Mouse (Mus musculus) olfactory bulb, adult 2 months (tissue): ENCODE data around the gene Wasf2. TPM values are rescaled to one million over a fixed set of nuclear protein-coding genes. Genes with fewer than 3 reads are reported as not detected.
"Not testable (repeated sequence)": the region's sequence is repeated elsewhere in the genome, so short reads cannot be mapped to it uniquely, and the experiment has no call there.

ENCODE experiments used
- H3K27ac ChIP-seq: fragments of 200-500 bp; 2 replicates; pipeline ENCODE4 v1.5.1; 2012; ENCODE audit warnings: low read depth, low read length; ENCODE audit not compliant: insufficient read depth
- H3K4me1 ChIP-seq: fragments of 200-500 bp; 2 replicates; pipeline ENCODE4 v1.6.1; 2012; ENCODE audit warnings: low read length; ENCODE audit not compliant: control insufficient read depth, insufficient read depth
- H3K4me3 ChIP-seq: fragments of 200-500 bp; 2 replicates; pipeline ENCODE4 v1.5.1; 2012; ENCODE audit warnings: mild to moderate bottlenecking, low read depth, low read length, moderate library complexity; ENCODE audit not compliant: insufficient read depth
- CTCF ChIP-seq: fragments of 200-500 bp; IDR thresholded peaks from 2 replicates; pipeline ENCODE4 v1.5.1; 2012; ENCODE audit warnings: low read depth, mild to moderate bottlenecking, low read length, moderate library complexity; ENCODE audit not compliant: insufficient read depth
- POLR2A ChIP-seq: fragments of 200-500 bp; IDR thresholded peaks from 2 replicates; pipeline ENCODE4 v1.6.1; 2012; ENCODE audit warnings: mild to moderate bottlenecking, low read depth, low read length, moderate library complexity; ENCODE audit not compliant: insufficient read depth
- WGBS: fragments of 180-500 bp; shearing (Covaris S2); methylation state at CpG from one replicate; pipeline ENCODE4 v1.1.7; 2018; 5-methylcytosine and 5-hydroxymethylcytosine counted together
- polyA plus RNA-seq: library from polyadenylated mRNA; stranded (reverse); fragments of >200 nt; gene quantifications from 2 replicates; pipeline ENCODE4 v1.2.4, GENCODE M21; 2012; ENCODE audit warnings: low replicate concordance; ENCODE audit not compliant: missing spikeins, insufficient read depth, insufficient read length

Wasf2 gene
- polyA plus RNA-seq, 1 experiment: not detected

DNA sequence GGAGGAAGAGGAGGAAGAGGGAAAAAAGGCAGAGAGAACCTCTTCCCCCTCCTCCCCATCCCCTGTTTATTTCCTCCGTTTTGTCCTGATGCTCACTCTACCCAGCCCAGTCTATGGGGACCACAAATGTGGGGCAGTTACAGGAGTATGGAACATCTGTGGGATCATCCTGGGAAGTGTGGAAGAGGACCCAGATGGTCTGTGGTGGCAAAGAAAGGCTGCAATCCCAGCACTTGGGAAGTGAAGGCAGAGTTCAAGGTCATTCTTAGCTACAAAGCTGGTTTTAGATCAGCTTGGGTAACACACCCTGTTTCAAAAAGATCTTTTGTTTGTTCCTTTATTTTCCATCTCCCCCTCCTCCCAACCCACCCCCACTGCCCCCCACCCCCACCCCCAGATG is 36.0 kb upstream of the Wasf2 start:
- no peak overlapping the region for H3K4me3 ChIP-seq
- H3K4me1 ChIP-seq: peaks cover 52% of the 10 kb centered on the region
- 50% methylated on average over 1 of the region's 1 CpGs for whole genome bisulfite sequencing
- H3K27ac ChIP-seq: peak overlapping the region; percentile 76; the same call in 1 of the 2 replicates
- TF ChIP-seq CTCF (no peak), POLR2A (no peak)

DNA sequence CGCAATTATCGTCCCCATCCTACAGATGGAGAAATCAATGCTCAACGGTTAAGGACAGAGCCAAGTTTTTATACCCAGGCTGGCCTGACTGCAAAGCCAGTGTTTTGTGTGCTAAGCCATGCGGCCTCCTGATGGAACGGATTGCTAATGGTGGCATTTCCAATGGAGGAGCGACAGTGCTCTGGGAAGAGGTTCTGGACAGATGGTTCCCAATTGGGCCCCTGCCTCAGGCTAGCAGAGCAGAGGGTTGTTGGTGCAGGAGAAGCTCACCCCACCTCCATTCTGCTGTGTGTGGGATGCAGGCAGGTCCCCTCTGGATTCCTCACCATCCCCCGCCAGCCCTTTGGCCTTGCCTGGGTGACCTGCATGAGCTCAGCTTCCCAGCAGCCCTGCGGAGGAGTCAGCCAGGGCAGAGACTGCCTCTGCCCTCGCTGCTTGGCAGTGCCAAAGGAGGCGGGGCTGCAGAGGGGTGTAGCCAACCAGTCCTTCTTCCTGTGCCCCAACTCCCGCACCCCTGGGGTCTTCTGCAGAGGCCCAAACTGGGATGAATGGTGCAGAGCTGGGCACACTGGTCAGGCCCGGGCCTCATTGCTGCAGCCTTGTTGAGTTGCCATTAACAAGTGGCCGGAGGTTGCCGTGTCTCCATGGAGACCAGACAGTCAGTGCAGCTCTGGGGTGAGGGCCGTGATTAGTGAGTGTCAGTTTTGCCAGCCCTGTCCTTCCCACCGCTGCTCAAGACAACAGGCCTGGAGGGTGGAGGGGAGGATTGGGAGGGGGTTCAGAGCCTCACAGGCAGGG is 35.2 kb upstream of the Wasf2 start:
- Histone ChIP-seq H3K27ac (peak overlapping the region; percentile 58), H3K4me3 (no peak overlapping the region), H3K4me1 (peaks cover 45% of the 10 kb centered on the region)
- TF ChIP-seq POLR2A: peak; percentile 28; the same call in 1 of the 2 replicates
- no peak for TF ChIP-seq CTCF
- 30% methylated on average over 16 of the region's 16 CpGs for WGBS

DNA sequence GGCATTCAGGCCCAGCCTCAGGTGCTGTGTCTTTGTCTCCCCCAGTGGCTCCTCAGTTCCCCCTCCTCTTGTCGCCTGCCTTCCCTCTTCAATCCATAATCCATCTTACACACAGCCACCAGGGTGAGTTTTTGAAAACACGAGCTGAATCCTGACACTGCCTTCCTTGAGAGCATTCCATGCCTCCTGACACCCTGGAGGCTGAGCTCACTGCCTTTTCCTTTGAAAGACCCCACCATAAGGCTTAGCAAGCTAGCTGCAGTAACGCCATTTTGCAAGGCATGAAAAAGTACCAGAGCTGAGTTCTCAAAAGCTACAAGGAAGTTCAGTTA is 34.6 kb upstream of the Wasf2 start:
- H3K4me3 ChIP-seq: not testable (repeated sequence)
- WGBS: 28% methylated on average over 3 of the region's 3 CpGs
- Histone ChIP-seq H3K27ac (peak overlapping the region; percentile 58), H3K4me1 (peaks cover 39% of the 10 kb centered on the region)

DNA sequence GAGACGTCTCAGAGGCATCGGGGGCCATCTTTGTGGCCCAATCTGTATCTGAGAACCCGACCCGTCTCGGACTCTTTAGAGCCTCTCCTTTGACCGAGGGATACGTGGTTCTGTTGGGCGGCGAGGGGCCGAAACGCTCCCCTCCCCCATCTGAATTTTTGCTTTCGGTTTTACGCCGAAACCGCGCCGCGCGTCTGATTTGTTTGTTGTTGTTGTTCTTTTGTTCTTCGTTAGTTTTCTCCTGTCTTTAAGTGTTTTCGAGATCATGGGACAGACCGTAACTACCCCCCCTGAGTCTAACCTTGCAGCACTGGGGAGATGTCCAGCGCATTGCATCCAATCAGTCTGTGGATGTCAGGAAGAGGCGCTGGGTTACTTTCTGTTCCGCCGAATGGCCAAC is 33.6 kb upstream of the Wasf2 start:
- 0% methylated on average over 16 of the region's 26 CpGs for WGBS
- Histone ChIP-seq H3K4me1 (peaks cover 30% of the 10 kb centered on the region), H3K4me3 (peak overlapping the region; percentile 45)
- not testable (repeated sequence) for H3K27ac ChIP-seq

DNA sequence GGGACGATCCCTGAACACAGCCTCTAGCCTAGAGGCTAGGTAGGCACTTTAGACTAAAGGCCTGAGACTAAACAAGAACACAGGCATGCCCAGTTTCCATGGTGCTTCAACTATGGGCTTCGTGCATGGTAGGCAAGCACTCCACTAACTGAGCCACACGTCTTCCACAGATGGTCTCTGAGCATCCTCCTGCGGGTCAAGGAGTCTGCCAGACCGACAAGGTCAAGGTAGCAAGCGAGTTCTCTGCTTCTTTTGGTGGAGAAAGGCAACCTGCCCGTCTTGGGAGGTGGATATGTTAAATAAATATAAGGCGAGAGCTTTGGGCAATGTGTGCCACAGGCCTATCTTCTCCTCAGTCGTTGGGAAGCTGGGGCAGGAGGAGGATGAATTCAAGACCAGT is 28.6 kb upstream of the Wasf2 start:
- WGBS: 83% methylated on average over 9 of the region's 9 CpGs
- no peak for TF ChIP-seq CTCF
- no peak for TF ChIP-seq POLR2A
- H3K4me3 ChIP-seq: no peak overlapping the region

GRCm38 (mm10) chr4:133103525-133104193 is 26.6 kb upstream of the Wasf2 start:
- H3K4me1 ChIP-seq: peaks cover 23% of the 10 kb centered on the region
- WGBS: 38% methylated on average over 16 of the region's 16 CpGs
- TF ChIP-seq CTCF (no peak), POLR2A (no peak)
- H3K27ac ChIP-seq: no peak overlapping the region
- H3K4me3 ChIP-seq: no peak overlapping the region

More for the DNA sequence above, 28.6 kb upstream of the Wasf2 start:
- Histone ChIP-seq H3K4me1 (peaks cover 13% of the 10 kb centered on the region), H3K27ac (no peak overlapping the region)

DNA sequence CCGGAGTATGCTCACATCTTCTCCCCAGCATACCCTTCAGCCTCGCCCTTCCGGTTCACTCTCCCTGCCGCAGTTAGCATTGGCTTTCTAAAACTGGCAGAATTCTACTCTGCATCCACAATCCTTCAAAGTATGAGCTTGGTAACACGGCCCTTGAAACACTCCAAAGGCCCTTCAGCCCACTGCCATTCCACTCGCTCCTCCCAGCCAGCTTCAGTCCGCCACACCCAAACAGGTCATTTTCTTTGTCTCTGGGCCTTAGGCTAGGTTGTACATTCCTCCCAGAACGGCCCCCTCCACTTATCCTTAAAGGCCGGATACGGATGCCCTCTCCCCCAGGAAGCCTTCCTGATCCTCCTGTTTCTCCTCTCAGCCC is 26.1 kb upstream of the Wasf2 start:
- TF ChIP-seq CTCF (no peak), POLR2A (no peak)
- Histone ChIP-seq H3K4me1 (peaks cover 27% of the 10 kb centered on the region), H3K4me3 (no peak overlapping the region), H3K27ac (no peak overlapping the region)
- 63% methylated on average over 10 of the region's 10 CpGs for WGBS

DNA sequence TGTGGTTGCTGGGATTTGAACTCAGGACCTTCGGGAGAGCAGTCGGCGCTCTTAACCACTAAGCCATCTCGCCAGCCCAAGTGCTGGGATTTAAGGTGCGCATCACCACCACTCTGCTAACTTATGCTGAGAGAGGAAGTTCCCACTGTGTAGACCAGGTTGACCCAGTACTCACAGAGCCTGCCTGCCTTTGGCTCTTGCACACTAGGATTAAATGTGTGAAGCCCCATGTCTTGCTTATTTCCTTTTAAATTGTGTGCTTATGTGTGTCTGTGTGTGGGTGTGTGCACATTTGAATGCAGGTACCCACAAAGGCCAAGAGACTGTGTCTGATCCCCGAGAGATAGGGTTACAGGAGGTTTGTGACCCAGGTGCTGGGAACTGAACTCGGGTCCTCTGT is 23.6 kb upstream of the Wasf2 start:
- no peak overlapping the region for H3K4me3 ChIP-seq
- TF ChIP-seq POLR2A (no peak), CTCF (no peak)
- 98% methylated on average over 7 of the region's 7 CpGs for WGBS
- no peak overlapping the region for H3K27ac ChIP-seq
- peaks cover 26% of the 10 kb centered on the region for H3K4me1 ChIP-seq

DNA sequence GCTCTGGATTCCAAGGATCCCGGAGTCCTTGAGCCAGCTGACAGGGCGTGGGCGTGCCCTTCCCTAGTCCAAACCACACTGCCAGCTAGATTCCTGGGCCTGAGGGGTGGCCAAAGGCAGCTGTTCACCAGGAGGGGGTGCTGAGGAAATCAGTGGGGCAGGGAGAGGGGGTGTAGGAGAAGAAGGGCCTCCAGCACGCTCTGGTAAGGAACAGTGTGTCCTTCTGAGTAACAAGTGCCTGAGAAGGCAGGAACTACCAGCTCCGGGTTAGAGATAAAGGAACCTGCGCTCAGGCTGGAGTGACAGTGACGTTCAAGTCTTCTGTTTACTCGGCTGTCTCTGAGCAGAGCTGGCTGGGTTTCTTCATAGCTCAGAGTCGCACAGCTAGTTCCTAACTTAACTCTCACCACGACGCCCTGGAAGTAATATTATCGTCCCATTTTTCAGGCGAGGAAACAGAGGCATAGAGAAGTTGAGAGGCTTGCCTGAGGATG is 22.5 kb upstream of the Wasf2 start:
- H3K27ac ChIP-seq: peak overlapping the region; percentile 16; the same call in 1 of the 2 replicates
- 63% methylated on average over 13 of the region's 13 CpGs for WGBS
- no peak for TF ChIP-seq CTCF
- TF ChIP-seq POLR2A: no peak
- H3K4me3 ChIP-seq: no peak overlapping the region
- H3K4me1 ChIP-seq: peaks cover 22% of the 10 kb centered on the region
